In genomic region chr4:154925413-154925812, GRCm38 (mm10) we compare ENCODE assay signal across 10 mouse cellular contexts. TPM values are rescaled to one million over a fixed set of nuclear protein-coding genes. Genes with fewer than 3 reads are reported as not detected.
DNase-seq lines count a peak whose midpoint lies in the region; ATAC-seq and TF ChIP-seq lines count a peak whose summit lies in the region.
"Had no signal": no experiment of that assay in that cellular context is flagged by ENCODE, and none has a peak within 500 bp of the region (broad histone marks: within the 10 kb centered on the region; RNA-seq: fewer than 3 reads in every experiment).

No protein-coding gene starts in this region.

- no peak overlapping the region for H3K27ac ChIP-seq in kidney, adult 2 months (ENCODE audit: insufficient read depth, low read depth, low read length)
- no peak overlapping the region for H3K27ac ChIP-seq in kidney, embryonic 16.5 days (ENCODE audit: low read length)
- no peak overlapping the region for H3K27ac ChIP-seq in MEL (ENCODE audit: control insufficient read depth, low read depth, low read length)
- peak overlapping the region; percentile 99 for H3K27ac ChIP-seq in liver, embryonic 13.5 days
- no peak overlapping the region for H3K27ac ChIP-seq in stomach, postnatal 0 days (replicated peaks)
- no peak overlapping the region for H3K27ac ChIP-seq in kidney, embryonic 15.5 days

- H3K4me3 ChIP-seq in kidney, adult 2 months (ENCODE audit: insufficient read depth, low read depth, low read length): no peak overlapping the region
- no peak overlapping the region for H3K4me3 ChIP-seq in kidney, embryonic 16.5 days (ENCODE audit: low read length)
- no peak overlapping the region for H3K4me3 ChIP-seq in MEL (ENCODE audit: control insufficient read depth in 1 of 2, insufficient read depth in 1 of 2, low read depth in 2 of 2, low read length in 2 of 2)
- H3K4me3 ChIP-seq in liver, embryonic 13.5 days (replicated peaks): peak overlapping the region; percentile 75
- no peak overlapping the region for H3K4me3 ChIP-seq in stomach, postnatal 0 days (ENCODE audit: low read depth, low read length)
- H3K4me3 ChIP-seq in kidney, embryonic 15.5 days (replicated peaks): no peak overlapping the region

- no peak overlapping the region for H3K9ac ChIP-seq in kidney, embryonic 16.5 days (replicated peaks; ENCODE audit: low read length)
- H3K9ac ChIP-seq in MEL (ENCODE audit: control insufficient read depth, low read depth, low read length, poor library complexity, severe bottlenecking): no peak overlapping the region
- peak overlapping the region; percentile 97 for H3K9ac ChIP-seq in liver, embryonic 13.5 days
- H3K9ac ChIP-seq in stomach, postnatal 0 days (ENCODE audit: low read length): no peak overlapping the region
- H3K9ac ChIP-seq in kidney, embryonic 15.5 days: no peak overlapping the region

- no peaks in the 10 kb centered on the region for H3K27me3 ChIP-seq in kidney, adult 2 months (replicated peaks; ENCODE audit: control insufficient read depth, insufficient read depth, low read length)
- peaks cover 3% of the 10 kb centered on the region; the same call in 1 of the 2 replicates for H3K27me3 ChIP-seq in kidney, embryonic 16.5 days (ENCODE audit: insufficient read depth, low read length)
- H3K27me3 ChIP-seq in MEL (ENCODE audit: control insufficient read depth in 1 of 2, insufficient read depth in 2 of 2, low read length in 2 of 2): no peaks in the 10 kb centered on the region
- no peaks in the 10 kb centered on the region for H3K27me3 ChIP-seq in liver, embryonic 13.5 days
- H3K27me3 ChIP-seq in stomach, postnatal 0 days (ENCODE audit: control insufficient read depth, insufficient read depth, low read length): no peaks in the 10 kb centered on the region
- H3K27me3 ChIP-seq in kidney, embryonic 15.5 days: no peaks in the 10 kb centered on the region

- peak; percentile 3 for TF ChIP-seq RAD21 in MEL (IDR thresholded peaks at IDR 0.05; ENCODE audit: low read depth, low read length)

- WGBS in kidney, adult 2 months: 56% methylated on average over 4 of the region's 4 CpGs
- WGBS in kidney, embryonic 16.5 days: 57% methylated on average over 4 of the region's 4 CpGs
- 56% methylated on average over 4 of the region's 4 CpGs for WGBS in liver, embryonic 13.5 days (ENCODE audit: insufficient replicate concordance)
- WGBS in stomach, postnatal 0 days: 56% methylated on average over 4 of the region's 4 CpGs
- WGBS in kidney, embryonic 15.5 days: 61% methylated on average over 4 of the region's 4 CpGs

- ATAC-seq in kidney, embryonic 16.5 days (ENCODE audit: low FRiP score, low TSS enrichment): no peak
- no peak for ATAC-seq in liver, embryonic 13.5 days (ENCODE audit: low read depth)
- no peak for ATAC-seq in stomach, postnatal 0 days (ENCODE audit: low FRiP score, low TSS enrichment)
- ATAC-seq in kidney, embryonic 15.5 days (replicated peaks; ENCODE audit: low FRiP score): no peak

- H3K36me3 ChIP-seq in kidney, adult 2 months (ENCODE audit: control insufficient read depth, insufficient read depth, low read length): no peaks in the 10 kb centered on the region
- H3K36me3 ChIP-seq in kidney, embryonic 16.5 days (ENCODE audit: insufficient read depth, low read length): no peaks in the 10 kb centered on the region
- H3K36me3 ChIP-seq in MEL (ENCODE audit: control insufficient read depth in 1 of 2, insufficient read depth in 2 of 2, low read length in 2 of 2): peaks cover 0 to 4% of the 10 kb centered on the region in 2 experiments; a peak in 1 of 4 replicates
- peaks cover 70% of the 10 kb centered on the region for H3K36me3 ChIP-seq in liver, embryonic 13.5 days
- H3K36me3 ChIP-seq in stomach, postnatal 0 days (ENCODE audit: control insufficient read depth, insufficient read depth, low read length): no peaks in the 10 kb centered on the region
- H3K36me3 ChIP-seq in kidney, embryonic 15.5 days: no peaks in the 10 kb centered on the region

- TF ChIP-seq POLR2A in kidney, adult 2 months (IDR thresholded peaks at IDR 0.05; ENCODE audit: low read depth, low read length): no peak
- no peak for TF ChIP-seq POLR2A in MEL (IDR thresholded peaks at IDR 0.05; ENCODE audit: control insufficient read depth in 1 of 2, insufficient read depth in 1 of 2, low read depth in 1 of 2, low read length in 2 of 2, poor library complexity in 1 of 2)

- no peaks in the 10 kb centered on the region for H3K4me1 ChIP-seq in kidney, adult 2 months (ENCODE audit: control insufficient read depth, insufficient read depth, low read length)
- peaks cover 4% of the 10 kb centered on the region; the same call in 1 of the 2 replicates for H3K4me1 ChIP-seq in kidney, embryonic 16.5 days (ENCODE audit: insufficient read depth, low read length)
- peaks cover 3 to 24% of the 10 kb centered on the region in 2 experiments; a peak in 3 of 4 replicates for H3K4me1 ChIP-seq in MEL (ENCODE audit: control insufficient read depth in 1 of 2, insufficient read depth in 2 of 2, low read length in 2 of 2)
- H3K4me1 ChIP-seq in liver, embryonic 13.5 days (replicated peaks): peaks cover 92% of the 10 kb centered on the region
- peaks cover 3% of the 10 kb centered on the region; the same call in 1 of the 2 replicates for H3K4me1 ChIP-seq in stomach, postnatal 0 days (replicated peaks; ENCODE audit: control insufficient read depth, insufficient read depth)
- peaks cover 20% of the 10 kb centered on the region for H3K4me1 ChIP-seq in kidney, embryonic 15.5 days

- TF ChIP-seq EP300 in MEL (IDR thresholded peaks at IDR 0.05; ENCODE audit: low read depth in 1 of 2, low read length in 2 of 2): no peak
- no peak for TF ChIP-seq EP300 in stomach, postnatal 0 days (optimal IDR thresholded peaks at IDR 0.05)

- H3K4me2 ChIP-seq in kidney, embryonic 16.5 days (replicated peaks; ENCODE audit: low read depth, low read length): no peak overlapping the region
- peak overlapping the region; percentile 93 for H3K4me2 ChIP-seq in liver, embryonic 13.5 days
- no peak overlapping the region for H3K4me2 ChIP-seq in stomach, postnatal 0 days (replicated peaks; ENCODE audit: low read depth)
- no peak overlapping the region for H3K4me2 ChIP-seq in kidney, embryonic 15.5 days

- H3K9me3 ChIP-seq in kidney, embryonic 16.5 days (ENCODE audit: low read length): no peaks in the 10 kb centered on the region
- H3K9me3 ChIP-seq in MEL (replicated peaks; ENCODE audit: insufficient read depth, low read length): no peaks in the 10 kb centered on the region
- no peaks in the 10 kb centered on the region for H3K9me3 ChIP-seq in liver, embryonic 13.5 days (replicated peaks)
- no peaks in the 10 kb centered on the region for H3K9me3 ChIP-seq in stomach, postnatal 0 days (ENCODE audit: control insufficient read depth, low read length)
- H3K9me3 ChIP-seq in kidney, embryonic 15.5 days (replicated peaks): no peaks in the 10 kb centered on the region

- no peaks in the 10 kb centered on the region; the same call in none of the 2 replicates for H3K79me2 ChIP-seq in MEL (ENCODE audit: control insufficient read depth, insufficient read depth, low read length, poor library complexity)

- peak; percentile 49 for TF ChIP-seq CTCF in kidney, adult 2 months (conservative IDR thresholded peaks at IDR 0.05; ENCODE audit: insufficient read depth, insufficient read length, low read depth, low read length)
- TF ChIP-seq CTCF in MEL (IDR thresholded peaks at IDR 0.05 in 2 of 3, conservative IDR thresholded peaks at IDR 0.05 in 1 of 3; ENCODE audit: control insufficient read depth in 1 of 3, insufficient read depth in 1 of 3, low read depth in 2 of 3, low read length in 3 of 3, poor library complexity in 1 of 3, severe bottlenecking in 1 of 3): peak; percentile 67 to 96 (median 68)
- peak; percentile 58 for TF ChIP-seq CTCF in stomach, postnatal 0 days (IDR thresholded peaks at IDR 0.05; ENCODE audit: low read depth)

- DNase-seq in kidney, adult 2 months: peak; percentile 23
- DNase-seq in MEL (ENCODE audit: low read depth, low spot score): peak; percentile 58
- peak; percentile 48 for DNase-seq in liver, embryonic 13.5 days
- no peak for DNase-seq in stomach, postnatal 0 days (ENCODE audit: low spot score)
- DNase-seq in cerebellum, adult 11 months: no peak
- DNase-seq in cerebellum, postnatal 4 days (ENCODE audit: low spot score in 2 of 2): no peak
- DNase-seq: right cerebral cortex, postnatal 4 days had no signal

RNA-seq across cellular contexts. Expression of gene Tnfrsf14, which starts 3.0 kb away (rescaled TPM):
- polyA plus RNA-seq in kidney, adult 2 months (2012; rRNA removed): 12.1 and 19.4 TPM in 2 replicates
- polyA plus RNA-seq in kidney, embryonic 16.5 days (2015; fragmentation: Nextera tagmentation; extraction: Ambion mirVana): 0.74 and 0.95 TPM in 2 replicates
- total RNA-seq in MEL (2012; rRNA removed): 8.6 and 13.4 TPM in 2 replicates
- 1 to 10 TPM in 1 of 2 experiments, not detected in 1; 8.2 TPM for polyA plus RNA-seq in MEL (2012; ENCODE audit: insufficient read depth in 1 of 2, insufficient read length in 2 of 2, low read depth in 1 of 2, low replicate concordance in 2 of 2, missing spikeins in 1 of 2)
- 49.5 and 51.7 TPM in 2 replicates for polyA plus RNA-seq in liver, embryonic 13.5 days (2015; fragmentation: Nextera tagmentation; extraction: Ambion mirVana)
- 0.61 TPM in 2 replicates for polyA plus RNA-seq in stomach, postnatal 0 days (2015; fragmentation: Nextera tagmentation; extraction: Ambion mirVana)
- 1.7 TPM in 2 replicates for polyA plus RNA-seq in kidney, embryonic 15.5 days (2015; fragmentation: Nextera tagmentation; extraction: Ambion mirVana)

RNA-seq across cellular contexts. Expression of gene Fam213b, which starts 26.5 kb away (rescaled TPM):
- polyA plus RNA-seq in kidney, adult 2 months (2012; rRNA removed): 74.0 and 92.4 TPM in 2 replicates
- polyA plus RNA-seq in kidney, embryonic 16.5 days (2015; fragmentation: Nextera tagmentation; extraction: Ambion mirVana): 39.1 and 42.2 TPM in 2 replicates
- total RNA-seq in MEL (2012; rRNA removed): not detected in 2 replicates
- not detected for polyA plus RNA-seq in MEL (2012; ENCODE audit: insufficient read depth in 1 of 2, insufficient read length in 2 of 2, low read depth in 1 of 2, low replicate concordance in 2 of 2, missing spikeins in 1 of 2)
- 9.0 and 9.2 TPM in 2 replicates for polyA plus RNA-seq in liver, embryonic 13.5 days (2015; fragmentation: Nextera tagmentation; extraction: Ambion mirVana)
- polyA plus RNA-seq in stomach, postnatal 0 days (2015; fragmentation: Nextera tagmentation; extraction: Ambion mirVana): 62.1 and 65.4 TPM in 2 replicates
- polyA plus RNA-seq in kidney, embryonic 15.5 days (2015; fragmentation: Nextera tagmentation; extraction: Ambion mirVana): 34.1 and 40.6 TPM in 2 replicates

RNA-seq across cellular contexts. Expression of gene Hes5, which starts 35.3 kb away (rescaled TPM):
- not detected in 2 replicates for polyA plus RNA-seq in kidney, adult 2 months (2012; rRNA removed)
- 17.2 and 20.1 TPM in 2 replicates for polyA plus RNA-seq in kidney, embryonic 16.5 days (2015; fragmentation: Nextera tagmentation; extraction: Ambion mirVana)
- total RNA-seq in MEL (2012; rRNA removed): not detected in 2 replicates
- not detected for polyA plus RNA-seq in MEL (2012; ENCODE audit: insufficient read depth in 1 of 2, insufficient read length in 2 of 2, low read depth in 1 of 2, low replicate concordance in 2 of 2, missing spikeins in 1 of 2)
- 0.08 and 0.23 TPM in 2 replicates for polyA plus RNA-seq in liver, embryonic 13.5 days (2015; fragmentation: Nextera tagmentation; extraction: Ambion mirVana)
- 0.24 and 0.36 TPM in 2 replicates for polyA plus RNA-seq in stomach, postnatal 0 days (2015; fragmentation: Nextera tagmentation; extraction: Ambion mirVana)
- 19.6 and 20.7 TPM in 2 replicates for polyA plus RNA-seq in kidney, embryonic 15.5 days (2015; fragmentation: Nextera tagmentation; extraction: Ambion mirVana)
- total RNA-seq: granulocyte monocyte progenitor cell, adult 5-6 weeks had no signal

RNA-seq across cellular contexts. Expression of gene Pank4, which starts 38.5 kb away (rescaled TPM):
- 37.5 and 41.5 TPM in 2 replicates for polyA plus RNA-seq in kidney, adult 2 months (2012; rRNA removed)
- polyA plus RNA-seq in kidney, embryonic 16.5 days (2015; fragmentation: Nextera tagmentation; extraction: Ambion mirVana): 51.9 and 53.8 TPM in 2 replicates
- total RNA-seq in MEL (2012; rRNA removed): 31.2 and 38.4 TPM in 2 replicates
- polyA plus RNA-seq in MEL (2012; ENCODE audit: insufficient read depth in 1 of 2, insufficient read length in 2 of 2, low read depth in 1 of 2, low replicate concordance in 2 of 2, missing spikeins in 1 of 2): 10 to 100 TPM in 1 of 2 experiments, not detected in 1; 55.5 TPM
- polyA plus RNA-seq in liver, embryonic 13.5 days (2015; fragmentation: Nextera tagmentation; extraction: Ambion mirVana): 23.9 and 27.0 TPM in 2 replicates
- 14.8 and 14.9 TPM in 2 replicates for polyA plus RNA-seq in stomach, postnatal 0 days (2015; fragmentation: Nextera tagmentation; extraction: Ambion mirVana)
- polyA plus RNA-seq in kidney, embryonic 15.5 days (2015; fragmentation: Nextera tagmentation; extraction: Ambion mirVana): 45.2 and 46.3 TPM in 2 replicates

RNA-seq across cellular contexts. Expression of gene Mmel1, which starts 56.0 kb away (rescaled TPM):
- 0.03 and 0.19 TPM in 2 replicates for polyA plus RNA-seq in kidney, adult 2 months (2012; rRNA removed)
- polyA plus RNA-seq in kidney, embryonic 16.5 days (2015; fragmentation: Nextera tagmentation; extraction: Ambion mirVana): 0.17 TPM in 1 of 2 replicates, not detected in the other
- 0.08 TPM in 1 of 2 replicates, not detected in the other for total RNA-seq in MEL (2012; rRNA removed)
- under 1 TPM in 1 of 2 experiments, not detected in 1; 0.07 TPM for polyA plus RNA-seq in MEL (2012; ENCODE audit: insufficient read depth in 1 of 2, insufficient read length in 2 of 2, low read depth in 1 of 2, low replicate concordance in 2 of 2, missing spikeins in 1 of 2)
- 2.4 TPM in 2 replicates for polyA plus RNA-seq in liver, embryonic 13.5 days (2015; fragmentation: Nextera tagmentation; extraction: Ambion mirVana)
- polyA plus RNA-seq in stomach, postnatal 0 days (2015; fragmentation: Nextera tagmentation; extraction: Ambion mirVana): not detected in 2 replicates
- polyA plus RNA-seq in kidney, embryonic 15.5 days (2015; fragmentation: Nextera tagmentation; extraction: Ambion mirVana): 0.22 and 0.42 TPM in 2 replicates
- total RNA-seq: granulocyte monocyte progenitor cell, adult 5-6 weeks had no signal

Comparison
In these comparisons a context has a peak if more than half of its experiments do, and no peak if none do; other contexts are left out.
1. RNA of gene Hes5, which starts 35.3 kb away (polyA plus RNA-seq): 17.2 to 20.1 TPM in kidney, embryonic 16.5 days and 19.6 to 20.7 TPM in kidney, embryonic 15.5 days; 0.24 to 0.36 TPM in stomach, postnatal 0 days, 0.08 to 0.23 TPM in liver, embryonic 13.5 days, not detected in MEL and not detected in kidney, adult 2 months; every median in the first group is over 10 times any median in the second.
2. DNase-seq: peak in kidney, adult 2 months (single experiment), MEL (single experiment) and liver, embryonic 13.5 days (single experiment); none in stomach, postnatal 0 days (single experiment), cerebellum, adult 11 months (single experiment) and cerebellum, postnatal 4 days (0 of 2).
3. Peak in every context shown above with its lines, with median percentiles within 50 percentile points of each other: CTCF ChIP-seq.